27 mouse cellular contexts compared by ENCODE assay signal in genomic region chr2:77944281-77944680, GRCm38 (mm10). TPM values are rescaled to one million over a fixed set of nuclear protein-coding genes. Genes with fewer than 3 reads are reported as not detected.
DNase-seq lines count a peak whose midpoint lies in the region; ATAC-seq and TF ChIP-seq lines count a peak whose summit lies in the region.
"Had no signal": no experiment of that assay in that cellular context is flagged by ENCODE, and none has a peak within 500 bp of the region (broad histone marks: within the 10 kb centered on the region; RNA-seq: fewer than 3 reads in every experiment).

No protein-coding gene starts in this region.

- H3K79me2 ChIP-seq in CH12.LX (replicated peaks; ENCODE audit: control insufficient read depth, extremely low read depth, insufficient read depth, poor library complexity, severe bottlenecking): peaks cover 46% of the 10 kb centered on the region

- WGBS in hindbrain, embryonic 10.5 days: 93% methylated on average over 5 of the region's 5 CpGs
- WGBS in hindbrain, postnatal 0 days: 91% methylated on average over 5 of the region's 5 CpGs
- WGBS in lung, embryonic 15.5 days: 93% methylated on average over 5 of the region's 5 CpGs
- 89% methylated on average over 5 of the region's 5 CpGs for WGBS in embryonic facial prominence, embryonic 10.5 days

- no peak overlapping the region for H3K9ac ChIP-seq in hindbrain, postnatal 0 days (replicated peaks; ENCODE audit: low read length)
- no peak overlapping the region for H3K9ac ChIP-seq in lung, embryonic 15.5 days
- H3K9ac ChIP-seq in CH12.LX (ENCODE audit: insufficient read depth, low read depth): peak overlapping the region; percentile 90; the same call in 1 of the 2 replicates
- H3K9ac ChIP-seq: heart, embryonic 12.5 days had no signal

- dilution Hi-C loops in CH12.LX (cut with MboI; ENCODE audit: extremely low pct_ligation_motif_present, extremely low pct_unique_long_range_greater_than_20kb, low sequenced_read_pairs): no loop called here

- H3K4me1 ChIP-seq in hindbrain, embryonic 10.5 days (replicated peaks): peaks cover 12% of the 10 kb centered on the region
- peaks cover 9% of the 10 kb centered on the region for H3K4me1 ChIP-seq in hindbrain, postnatal 0 days (ENCODE audit: insufficient read depth, low read length)
- peaks cover 12% of the 10 kb centered on the region for H3K4me1 ChIP-seq in lung, embryonic 15.5 days
- peaks cover 0 to 21% of the 10 kb centered on the region in 2 experiments; a peak in 2 of 4 replicates for H3K4me1 ChIP-seq in CH12.LX (ENCODE audit: control insufficient read depth in 1 of 2, insufficient read depth in 2 of 2)
- H3K4me1 ChIP-seq in embryonic facial prominence, embryonic 10.5 days: peaks cover 12% of the 10 kb centered on the region

- H3K27me3 ChIP-seq in hindbrain, embryonic 10.5 days (ENCODE audit: insufficient read depth, poor library complexity, severe bottlenecking): no peaks in the 10 kb centered on the region
- H3K27me3 ChIP-seq in hindbrain, postnatal 0 days (ENCODE audit: insufficient read depth, low read length): no peaks in the 10 kb centered on the region
- no peaks in the 10 kb centered on the region for H3K27me3 ChIP-seq in lung, embryonic 15.5 days
- H3K27me3 ChIP-seq in CH12.LX (replicated peaks): no peaks in the 10 kb centered on the region
- H3K27me3 ChIP-seq in embryonic facial prominence, embryonic 10.5 days (replicated peaks; ENCODE audit: low read depth, poor library complexity, severe bottlenecking): no peaks in the 10 kb centered on the region
- H3K27me3 ChIP-seq: embryonic facial prominence, embryonic 15.5 days; heart, embryonic 12.5 days; hindbrain, embryonic 15.5 days had no signal

- no peak overlapping the region for H3K27ac ChIP-seq in hindbrain, embryonic 10.5 days
- no peak overlapping the region for H3K27ac ChIP-seq in hindbrain, postnatal 0 days
- H3K27ac ChIP-seq in lung, embryonic 15.5 days: no peak overlapping the region
- H3K27ac ChIP-seq in CH12.LX (ENCODE audit: insufficient read depth, low read depth): no peak overlapping the region
- H3K27ac ChIP-seq in embryonic facial prominence, embryonic 10.5 days (replicated peaks): no peak overlapping the region
- H3K27ac ChIP-seq: embryonic facial prominence, embryonic 15.5 days; gastrocnemius, adult 2 months; heart, adult 2 months; hindbrain, embryonic 15.5 days; kidney, postnatal 0 days; stomach, postnatal 0 days had no signal

- TF ChIP-seq POLR2A in CH12.LX (IDR thresholded peaks at IDR 0.05; ENCODE audit: low read depth, low read length): no peak

- no peaks in the 10 kb centered on the region for H3K9me3 ChIP-seq in hindbrain, embryonic 10.5 days
- no peaks in the 10 kb centered on the region for H3K9me3 ChIP-seq in hindbrain, postnatal 0 days (ENCODE audit: low read length)
- H3K9me3 ChIP-seq in lung, embryonic 15.5 days: no peaks in the 10 kb centered on the region
- peaks cover 3% of the 10 kb centered on the region for H3K9me3 ChIP-seq in CH12.LX (replicated peaks; ENCODE audit: low read length)
- no peaks in the 10 kb centered on the region for H3K9me3 ChIP-seq in embryonic facial prominence, embryonic 10.5 days
- H3K9me3 ChIP-seq: embryonic facial prominence, embryonic 15.5 days; G1E; hindbrain, embryonic 15.5 days had no signal

- peak overlapping the region; percentile 84; the same call in 1 of the 2 replicates for H3K4me3 ChIP-seq in hindbrain, embryonic 10.5 days
- H3K4me3 ChIP-seq in hindbrain, postnatal 0 days (ENCODE audit: low read length): no peak overlapping the region
- no peak overlapping the region for H3K4me3 ChIP-seq in lung, embryonic 15.5 days
- no peak overlapping the region for H3K4me3 ChIP-seq in CH12.LX (replicated peaks in 1 of 3; ENCODE audit: low read depth in 2 of 3, low read length in 2 of 3, poor library complexity in 1 of 3)
- H3K4me3 ChIP-seq in embryonic facial prominence, embryonic 10.5 days: peak overlapping the region; percentile 83; the same call in 1 of the 2 replicates

- no peak for ATAC-seq in hindbrain, postnatal 0 days
- no peak for ATAC-seq in lung, embryonic 15.5 days (ENCODE audit: borderline replicate concordance, extremely low read depth, low FRiP score, low TSS enrichment)
- ATAC-seq: forebrain, embryonic 16.5 days had no signal

- TF ChIP-seq EP300 in CH12.LX (IDR thresholded peaks at IDR 0.05; ENCODE audit: low read length): no peak

- no peak for TF ChIP-seq RAD21 in CH12.LX (IDR thresholded peaks at IDR 0.05; ENCODE audit: low read depth, low read length)

- peaks cover 19% of the 10 kb centered on the region; the same call in 1 of the 2 replicates for H3K36me3 ChIP-seq in hindbrain, embryonic 10.5 days
- H3K36me3 ChIP-seq in hindbrain, postnatal 0 days (ENCODE audit: insufficient read depth, low read length): no peaks in the 10 kb centered on the region
- no peaks in the 10 kb centered on the region; the same call in 1 of the 2 replicates for H3K36me3 ChIP-seq in lung, embryonic 15.5 days
- peaks cover 0 to 30% of the 10 kb centered on the region in 2 experiments for H3K36me3 ChIP-seq in CH12.LX (replicated peaks in 1 of 2; ENCODE audit: control insufficient read depth in 1 of 2, insufficient read depth in 1 of 2, low read length in 1 of 2)
- peaks cover 19% of the 10 kb centered on the region for H3K36me3 ChIP-seq in embryonic facial prominence, embryonic 10.5 days (replicated peaks)
- H3K36me3 ChIP-seq: embryonic facial prominence, embryonic 15.5 days; hindbrain, embryonic 15.5 days had no signal

- TF ChIP-seq CTCF in hindbrain, postnatal 0 days (IDR thresholded peaks at IDR 0.05; ENCODE audit: low read depth): no peak
- TF ChIP-seq CTCF in CH12.LX (conservative IDR thresholded peaks at IDR 0.05 in 1 of 2, IDR thresholded peaks at IDR 0.05 in 1 of 2; ENCODE audit: low read depth in 2 of 2, low read length in 2 of 2): no peak

- in situ Hi-C loops in CH12.LX (cut with MboI; ENCODE audit: low pct_ligation_motif_present, low pct_unique_long_range_greater_than_20kb, low sequenced_read_pairs): no loop called here

- DNase-seq in hindbrain, embryonic 10.5 days (ENCODE audit: low spot score): no peak
- no peak for DNase-seq in hindbrain, postnatal 0 days (ENCODE audit: low spot score)
- no peak for DNase-seq in lung, postnatal 4 days
- no peak for DNase-seq in CH12.LX (ENCODE audit: extremely low read depth)
- DNase-seq in embryonic facial prominence, embryonic 10.5 days (ENCODE audit: low spot score): no peak
- no peak for DNase-seq in embryo, embryonic 10 days (ENCODE audit: low spot score)
- DNase-seq: adrenal gland, postnatal 14 days; cerebellum, adult 11-12 months; gastrocnemius, adult 2 months; gastrocnemius, postnatal 36 days; heart, adult 2 months; kidney, adult 2 months; kidney, postnatal 4 days; left cerebral cortex, postnatal 4 days; lung, adult 18-20 months; lung, postnatal 10 days; spleen, adult 18-20 months; thymus, adult 18-20 months; thymus, postnatal 25 days had no signal

- no peak overlapping the region for H3K4me2 ChIP-seq in hindbrain, postnatal 0 days (ENCODE audit: low read depth, low read length)
- 0 out of 2 replicates have a peak overlapping the region, but pooled peaks have one; percentile 81 for H3K4me2 ChIP-seq in lung, embryonic 15.5 days
- peak overlapping the region; percentile 100 for H3K4me2 ChIP-seq in CH12.LX (ENCODE audit: insufficient read depth, low read depth, poor library complexity, severe bottlenecking)

TF ChIP-seq in CH12.LX, 34 proteins besides CTCF, POLR2A, EP300 and RAD21:
- TF ChIP-seq MEF2A (IDR thresholded peaks at IDR 0.05; ENCODE audit: borderline replicate concordance, low read depth, low read length) (no peak), USF1 (IDR thresholded peaks at IDR 0.05; ENCODE audit: low read depth, low read length) (no peak), MAFK (IDR thresholded peaks at IDR 0.05; ENCODE audit: insufficient replicate concordance, low read length) (no peak)

RNA-seq across cellular contexts. Expression of gene Cwc22, which starts 1.9 kb away (rescaled TPM):
- 28.8 and 35.0 TPM in 2 replicates for polyA plus RNA-seq in hindbrain, embryonic 10.5 days (2016; fragmentation: Nextera tagmentation; extraction: Ambion mirVana)
- 9.6 and 12.5 TPM in 2 replicates for total RNA-seq in hindbrain, postnatal 0 days (2014; rRNA removed)
- 9.0 and 10.8 TPM in 2 replicates for polyA plus RNA-seq in hindbrain, postnatal 0 days (2015; fragmentation: Nextera tagmentation; extraction: Ambion mirVana)
- 29.0 and 31.4 TPM in 2 replicates for polyA plus RNA-seq in lung, embryonic 15.5 days (2015; fragmentation: Nextera tagmentation; extraction: Ambion mirVana)
- total RNA-seq in CH12.LX (2012; rRNA removed) (53.2 and 58.8 TPM in 2 replicates), CH12.LX (2014; rRNA removed) (51.3 and 52.8 TPM in 2 replicates)
- polyA plus RNA-seq in CH12.LX (2012; ENCODE audit: insufficient read length, low read depth): 74.5 and 93.3 TPM in 2 replicates
- polyA plus RNA-seq in embryonic facial prominence, embryonic 10.5 days (2016; fragmentation: Nextera tagmentation; extraction: Ambion mirVana): 35.2 and 41.7 TPM in 2 replicates

Comparison
In these comparisons a context has a peak if more than half of its experiments do, and no peak if none do; other contexts are left out.
1. H3K4me3 ChIP-seq: peak in hindbrain, embryonic 10.5 days (single experiment) and embryonic facial prominence, embryonic 10.5 days (single experiment); none in hindbrain, postnatal 0 days (single experiment), lung, embryonic 15.5 days (single experiment) and CH12.LX (0 of 3).